In genomic region chr10:128338948-128339347, GRCm38 (mm10) we compare ENCODE assay signal across 10 mouse cellular contexts. TPM values are rescaled to one million over a fixed set of nuclear protein-coding genes. Genes with fewer than 3 reads are reported as not detected.
A peak's percentile ranks its signal among the peaks of the same experiment; 100 is the strongest.
DNase-seq lines count a peak whose midpoint lies in the region; ATAC-seq and TF ChIP-seq lines count a peak whose summit lies in the region.
"Had no signal": no experiment of that assay in that cellular context is flagged by ENCODE, and none has a peak within 500 bp of the region (broad histone marks: within the 10 kb centered on the region; RNA-seq: fewer than 3 reads in every experiment).

No protein-coding gene starts in this region.

- no peaks in the 10 kb centered on the region for H3K27me3 ChIP-seq in lung, embryonic 16.5 days (ENCODE audit: control insufficient read depth, insufficient read depth, low read depth, low read length)
- no peaks in the 10 kb centered on the region for H3K27me3 ChIP-seq in lung, postnatal 0 days (replicated peaks; ENCODE audit: insufficient read depth, low read length)
- H3K27me3 ChIP-seq in forebrain, embryonic 16.5 days (replicated peaks; ENCODE audit: control insufficient read depth, insufficient read depth, low read length), result no peaks in the 10 kb centered on the region
- H3K27me3 ChIP-seq in limb, embryonic 15.5 days, result no peaks in the 10 kb centered on the region
- H3K27me3 ChIP-seq in stomach, postnatal 0 days (ENCODE audit: control insufficient read depth, insufficient read depth, low read length), result no peaks in the 10 kb centered on the region

- peak overlapping the region; percentile 74 for H3K4me3 ChIP-seq in lung, embryonic 16.5 days (ENCODE audit: low read length)
- H3K4me3 ChIP-seq in lung, postnatal 0 days (ENCODE audit: low read depth, low read length), result no peak overlapping the region
- H3K4me3 ChIP-seq in forebrain, embryonic 16.5 days (replicated peaks; ENCODE audit: low read length), result peak overlapping the region; percentile 94
- H3K4me3 ChIP-seq in limb, embryonic 15.5 days, result peak overlapping the region; percentile 94
- H3K4me3 ChIP-seq in stomach, postnatal 0 days (ENCODE audit: low read depth, low read length), result peak overlapping the region; percentile 84

- peaks cover 9% of the 10 kb centered on the region for H3K4me1 ChIP-seq in lung, embryonic 16.5 days (replicated peaks; ENCODE audit: control insufficient read depth, insufficient read depth, low read length)
- H3K4me1 ChIP-seq in lung, postnatal 0 days (ENCODE audit: insufficient read depth, low read depth, low read length), result peaks cover 5% of the 10 kb centered on the region; the same call in 1 of the 2 replicates
- peaks cover 23% of the 10 kb centered on the region for H3K4me1 ChIP-seq in forebrain, embryonic 16.5 days (replicated peaks; ENCODE audit: control insufficient read depth, insufficient read depth, low read length)
- peaks cover 19% of the 10 kb centered on the region for H3K4me1 ChIP-seq in limb, embryonic 15.5 days
- peaks cover 3% of the 10 kb centered on the region; the same call in 1 of the 2 replicates for H3K4me1 ChIP-seq in stomach, postnatal 0 days (replicated peaks; ENCODE audit: control insufficient read depth, insufficient read depth)

- H3K9me3 ChIP-seq in lung, embryonic 16.5 days (ENCODE audit: control insufficient read depth, low read length), result no peaks in the 10 kb centered on the region
- H3K9me3 ChIP-seq in lung, postnatal 0 days (ENCODE audit: low read length), result no peaks in the 10 kb centered on the region
- no peaks in the 10 kb centered on the region for H3K9me3 ChIP-seq in forebrain, embryonic 16.5 days (ENCODE audit: control insufficient read depth, low read length)
- H3K9me3 ChIP-seq in limb, embryonic 15.5 days, result no peaks in the 10 kb centered on the region
- H3K9me3 ChIP-seq in stomach, postnatal 0 days (ENCODE audit: control insufficient read depth, low read length), result no peaks in the 10 kb centered on the region

- no peak for DNase-seq in lung, postnatal 0 days (ENCODE audit: low spot score)
- DNase-seq in stomach, postnatal 0 days (ENCODE audit: low spot score), result no peak
- DNase-seq in left cerebral cortex, adult 8-10 months (ENCODE audit: low spot score in 2 of 2), result no peak
- DNase-seq: adrenal gland, postnatal 14 days; kidney, postnatal 25 days; thymus, postnatal 4 days had no signal

- WGBS in lung, embryonic 16.5 days, result 61% methylated on average over 2 of the region's 2 CpGs
- 56% methylated on average over 2 of the region's 2 CpGs for WGBS in lung, postnatal 0 days
- 70% methylated on average over 2 of the region's 2 CpGs for whole genome bisulfite sequencing in forebrain, embryonic 16.5 days
- WGBS in limb, embryonic 15.5 days, result 56% methylated on average over 2 of the region's 2 CpGs
- 44% methylated on average over 2 of the region's 2 CpGs for WGBS in stomach, postnatal 0 days

- H3K36me3 ChIP-seq in lung, embryonic 16.5 days (ENCODE audit: control insufficient read depth, insufficient read depth, low read length), result no peaks in the 10 kb centered on the region
- H3K36me3 ChIP-seq in lung, postnatal 0 days (ENCODE audit: insufficient read depth, low read length), result no peaks in the 10 kb centered on the region
- H3K36me3 ChIP-seq in forebrain, embryonic 16.5 days (ENCODE audit: control insufficient read depth, insufficient read depth), result no peaks in the 10 kb centered on the region; the same call in 1 of the 2 replicates
- no peaks in the 10 kb centered on the region for H3K36me3 ChIP-seq in limb, embryonic 15.5 days
- no peaks in the 10 kb centered on the region for H3K36me3 ChIP-seq in stomach, postnatal 0 days (ENCODE audit: control insufficient read depth, insufficient read depth, low read length)

- H3K27ac ChIP-seq in lung, embryonic 16.5 days (ENCODE audit: low read length), result no peak overlapping the region
- no peak overlapping the region for H3K27ac ChIP-seq in lung, postnatal 0 days (ENCODE audit: low read length)
- H3K27ac ChIP-seq in forebrain, embryonic 16.5 days (ENCODE audit: low read length), result no peak overlapping the region
- peak overlapping the region; percentile 17; the same call in 1 of the 2 replicates for H3K27ac ChIP-seq in limb, embryonic 15.5 days
- H3K27ac ChIP-seq in stomach, postnatal 0 days (replicated peaks), result peak overlapping the region; percentile 97; the same call in 1 of the 2 replicates

- no peak for TF ChIP-seq CTCF in lung, postnatal 0 days (IDR thresholded peaks at IDR 0.05)
- no peak for TF ChIP-seq CTCF in stomach, postnatal 0 days (IDR thresholded peaks at IDR 0.05; ENCODE audit: low read depth)

- H3K9ac ChIP-seq in lung, embryonic 16.5 days (ENCODE audit: low read length), result peak overlapping the region; percentile 82
- no peak overlapping the region for H3K9ac ChIP-seq in lung, postnatal 0 days (replicated peaks; ENCODE audit: low read depth)
- no peak overlapping the region for H3K9ac ChIP-seq in forebrain, embryonic 16.5 days (replicated peaks; ENCODE audit: low read depth, low read length)
- H3K9ac ChIP-seq in limb, embryonic 15.5 days, result peak overlapping the region; percentile 85; the same call in 1 of the 2 replicates
- H3K9ac ChIP-seq in stomach, postnatal 0 days (ENCODE audit: low read length), result peak overlapping the region; percentile 89; the same call in 1 of the 2 replicates

- peak overlapping the region; percentile 79 for H3K4me2 ChIP-seq in lung, embryonic 16.5 days (ENCODE audit: low read depth, low read length)
- H3K4me2 ChIP-seq in lung, postnatal 0 days (replicated peaks; ENCODE audit: low read depth, low read length), result no peak overlapping the region
- H3K4me2 ChIP-seq in forebrain, embryonic 16.5 days (ENCODE audit: low read length), result peak overlapping the region; percentile 93
- H3K4me2 ChIP-seq in limb, embryonic 15.5 days, result peak overlapping the region; percentile 73
- peak overlapping the region; percentile 85 for H3K4me2 ChIP-seq in stomach, postnatal 0 days (replicated peaks; ENCODE audit: low read depth)

- no peak for ATAC-seq in lung, embryonic 16.5 days (ENCODE audit: low read depth)
- ATAC-seq in lung, postnatal 0 days, result no peak
- no peak for ATAC-seq in forebrain, embryonic 16.5 days
- ATAC-seq in limb, embryonic 15.5 days (ENCODE audit: insufficient number of reproducible peaks, low FRiP score, low TSS enrichment, low read depth), result no peak
- ATAC-seq in stomach, postnatal 0 days (ENCODE audit: low FRiP score, low TSS enrichment), result no peak
- no peak for ATAC-seq in monocyte, adult 5-6 weeks (replicated peaks; ENCODE audit: insufficient number of reproducible peaks, low FRiP score, low TSS enrichment, poor library complexity, severe bottlenecking)

- TF ChIP-seq EP300 in lung, postnatal 0 days (IDR thresholded peaks at IDR 0.05), result no peak
- no peak for TF ChIP-seq EP300 in stomach, postnatal 0 days (optimal IDR thresholded peaks at IDR 0.05)

RNA-seq across cellular contexts. Expression of gene Cs, which starts 1.4 kb away (rescaled TPM):
- 171 TPM in 2 replicates for polyA plus RNA-seq in lung, embryonic 16.5 days (2015; fragmentation: Nextera tagmentation; extraction: Ambion mirVana)
- polyA plus RNA-seq in lung, postnatal 0 days (2015; fragmentation: Nextera tagmentation; extraction: Ambion mirVana), result 85.4 and 85.8 TPM in 2 replicates
- polyA plus RNA-seq in forebrain, embryonic 16.5 days (2015; fragmentation: Nextera tagmentation; extraction: Ambion mirVana), result 247 and 259 TPM in 2 replicates
- 173 and 189 TPM in 2 replicates for polyA plus RNA-seq in limb, embryonic 15.5 days (2015; fragmentation: Nextera tagmentation; extraction: Ambion mirVana)
- polyA plus RNA-seq in stomach, postnatal 0 days (2015; fragmentation: Nextera tagmentation; extraction: Ambion mirVana), result 152 and 158 TPM in 2 replicates
- 72.5 to 84.0 TPM (median 77.3 TPM) in 3 replicates for total RNA-seq in monocyte, adult 5-6 weeks (2017)
- 100 to 1,000 TPM; 221 to 239 (median 230) TPM for total RNA-seq in left cerebral cortex, adult 8-10 months (2022)

RNA-seq across cellular contexts. Expression of gene Cnpy2, which starts 16.7 kb away (rescaled TPM):
- polyA plus RNA-seq in lung, embryonic 16.5 days (2015; fragmentation: Nextera tagmentation; extraction: Ambion mirVana), result 326 and 347 TPM in 2 replicates
- 243 and 244 TPM in 2 replicates for polyA plus RNA-seq in lung, postnatal 0 days (2015; fragmentation: Nextera tagmentation; extraction: Ambion mirVana)
- polyA plus RNA-seq in forebrain, embryonic 16.5 days (2015; fragmentation: Nextera tagmentation; extraction: Ambion mirVana), result 190 and 195 TPM in 2 replicates
- polyA plus RNA-seq in limb, embryonic 15.5 days (2015; fragmentation: Nextera tagmentation; extraction: Ambion mirVana), result 347 and 355 TPM in 2 replicates
- 214 and 218 TPM in 2 replicates for polyA plus RNA-seq in stomach, postnatal 0 days (2015; fragmentation: Nextera tagmentation; extraction: Ambion mirVana)
- 31.0 to 45.3 TPM (median 42.6 TPM) in 3 replicates for total RNA-seq in monocyte, adult 5-6 weeks (2017)
- 10 to 100 TPM; 66.6 to 76.7 (median 67.6) TPM for total RNA-seq in left cerebral cortex, adult 8-10 months (2022)

RNA-seq across cellular contexts. Expression of gene Coq10a, which starts 29.8 kb away (rescaled TPM):
- polyA plus RNA-seq in lung, embryonic 16.5 days (2015; fragmentation: Nextera tagmentation; extraction: Ambion mirVana), result 3.7 and 4.6 TPM in 2 replicates
- 16.4 and 19.9 TPM in 2 replicates for polyA plus RNA-seq in lung, postnatal 0 days (2015; fragmentation: Nextera tagmentation; extraction: Ambion mirVana)
- polyA plus RNA-seq in forebrain, embryonic 16.5 days (2015; fragmentation: Nextera tagmentation; extraction: Ambion mirVana), result 32.2 and 32.7 TPM in 2 replicates
- 11.3 and 13.4 TPM in 2 replicates for polyA plus RNA-seq in limb, embryonic 15.5 days (2015; fragmentation: Nextera tagmentation; extraction: Ambion mirVana)
- polyA plus RNA-seq in stomach, postnatal 0 days (2015; fragmentation: Nextera tagmentation; extraction: Ambion mirVana), result 12.9 and 13.8 TPM in 2 replicates
- 18.2 to 21.9 TPM (median 19.4 TPM) in 3 replicates for total RNA-seq in monocyte, adult 5-6 weeks (2017)
- total RNA-seq in left cerebral cortex, adult 8-10 months (2022), result 10 to 100 TPM; 59.3 to 62.4 (median 61.5) TPM

RNA-seq across cellular contexts. Expression of gene Pan2, which starts 35.8 kb away (rescaled TPM):
- 38.7 and 39.8 TPM in 2 replicates for polyA plus RNA-seq in lung, embryonic 16.5 days (2015; fragmentation: Nextera tagmentation; extraction: Ambion mirVana)
- 19.0 and 20.2 TPM in 2 replicates for polyA plus RNA-seq in lung, postnatal 0 days (2015; fragmentation: Nextera tagmentation; extraction: Ambion mirVana)
- polyA plus RNA-seq in forebrain, embryonic 16.5 days (2015; fragmentation: Nextera tagmentation; extraction: Ambion mirVana), result 27.8 and 28.5 TPM in 2 replicates
- 25.1 and 25.2 TPM in 2 replicates for polyA plus RNA-seq in limb, embryonic 15.5 days (2015; fragmentation: Nextera tagmentation; extraction: Ambion mirVana)
- polyA plus RNA-seq in stomach, postnatal 0 days (2015; fragmentation: Nextera tagmentation; extraction: Ambion mirVana), result 12.6 and 14.1 TPM in 2 replicates
- 12.1 to 21.8 TPM (median 14.6 TPM) in 3 replicates for total RNA-seq in monocyte, adult 5-6 weeks (2017)
- 10 to 100 TPM; 14.5 to 15.5 (median 15.3) TPM for total RNA-seq in left cerebral cortex, adult 8-10 months (2022)

RNA-seq across cellular contexts. Expression of gene Ankrd52, which starts 38.0 kb away (rescaled TPM):
- 8.4 and 9.6 TPM in 2 replicates for polyA plus RNA-seq in lung, embryonic 16.5 days (2015; fragmentation: Nextera tagmentation; extraction: Ambion mirVana)
- 4.2 and 4.9 TPM in 2 replicates for polyA plus RNA-seq in lung, postnatal 0 days (2015; fragmentation: Nextera tagmentation; extraction: Ambion mirVana)
- 11.3 and 13.2 TPM in 2 replicates for polyA plus RNA-seq in forebrain, embryonic 16.5 days (2015; fragmentation: Nextera tagmentation; extraction: Ambion mirVana)
- polyA plus RNA-seq in limb, embryonic 15.5 days (2015; fragmentation: Nextera tagmentation; extraction: Ambion mirVana), result 11.0 and 11.3 TPM in 2 replicates
- polyA plus RNA-seq in stomach, postnatal 0 days (2015; fragmentation: Nextera tagmentation; extraction: Ambion mirVana), result 2.9 and 4.3 TPM in 2 replicates
- total RNA-seq in monocyte, adult 5-6 weeks (2017), result 6.5 to 18.2 TPM (median 8.3 TPM) in 3 replicates
- total RNA-seq in left cerebral cortex, adult 8-10 months (2022), result 10 to 100 TPM; 41.2 to 49.0 (median 44.8) TPM

Comparison
In these comparisons a context has a peak if more than half of its experiments do, and no peak if none do; other contexts are left out.
1. H3K9ac ChIP-seq: peak in lung, embryonic 16.5 days (single experiment), limb, embryonic 15.5 days (single experiment) and stomach, postnatal 0 days (single experiment); none in lung, postnatal 0 days (single experiment) and forebrain, embryonic 16.5 days (single experiment).
2. H3K27ac ChIP-seq: peak in limb, embryonic 15.5 days (single experiment) and stomach, postnatal 0 days (single experiment); none in lung, embryonic 16.5 days (single experiment), lung, postnatal 0 days (single experiment) and forebrain, embryonic 16.5 days (single experiment).